Mouse (Mus musculus) stomach, postnatal 0 days (tissue): ENCODE measurements at regions not wholly inside any gene's neighbourhood (a gene's known extent, or its start where the extent isn't known, plus 50 kb on each side); places are given as distances from the start of the nearest gene placed in this dataset.

ENCODE experiments used
- CTCF ChIP-seq: IDR thresholded peaks from 2 replicates; pipeline ENCODE4 v1.5.1; 2016; ENCODE audit warnings: antibody characterized with exemption, low read depth, mild to moderate bottlenecking, moderate library complexity
- EP300 ChIP-seq: optimal IDR thresholded peaks from 2 replicates; pipeline ENCODE3; 2016; ENCODE audit warnings: antibody characterized with exemption

GRCm38 (mm10) chr3:17259093-17259492 is 689.1 kb upstream of the Cypt12 start:
- TF ChIP-seq CTCF (no peak), EP300 (no peak)
